Mouse (Mus musculus): Measurements from ENCODE around the gene Acaa1a.

- TF ChIP-seq POLR2A (IDR thresholded peaks at IDR 0.05; ENCODE audit: insufficient read depth, low read depth, low read length) (no peak), CTCF (IDR thresholded peaks at IDR 0.05) (no peak)
These were observed 40.9 kb upstream of the Acaa1a start for GRCm38 (mm10) chr9:119298563-119298962.
